Mouse (Mus musculus) E14TG2a.4 (cell line): ENCODE measurements at regions not wholly inside any gene's neighbourhood (a gene's known extent, or its start where the extent isn't known, plus 50 kb on each side); places are given as distances from the start of the nearest gene placed in this dataset.

ENCODE experiments used
- H3K27me3 ChIP-seq: 2 replicates; pipeline ENCODE4 v1.6.1; 2014; ENCODE audit warnings: low read length, control low read depth; ENCODE audit not compliant: insufficient read depth
- H3K36me3 ChIP-seq: 2 replicates; pipeline ENCODE4 v1.6.1; 2014; ENCODE audit warnings: low read length, control low read depth; ENCODE audit not compliant: insufficient read depth
- H3K4me1 ChIP-seq: replicated peaks from 2 replicates; pipeline ENCODE4 v1.6.1; 2014; ENCODE audit warnings: low read depth, low read length, control low read depth
- H3K4me3 ChIP-seq: replicated peaks from 2 replicates; pipeline ENCODE4 v1.5.1; 2014; ENCODE audit warnings: mild to moderate bottlenecking, low read length
- H3K9me3 ChIP-seq: 2 replicates; pipeline ENCODE4 v1.6.1; 2014; ENCODE audit warnings: low read length, control low read depth
- CTCF ChIP-seq: conservative IDR thresholded peaks from 2 replicates; pipeline ENCODE4 v1.5.1; 2014; ENCODE audit warnings: low read length
- NANOG ChIP-seq: IDR thresholded peaks from 2 replicates; pipeline ENCODE4 v1.6.1; 2014; ENCODE audit warnings: borderline replicate concordance, low read length, mixed read lengths
- POU5F1 ChIP-seq: IDR thresholded peaks from 2 replicates; pipeline ENCODE4 v1.6.1; 2014; ENCODE audit warnings: low read length, borderline replicate concordance

GRCm38 (mm10) chr11:71502156-71502555 is 247.6 kb upstream of the Wscd1 start:
- peaks cover 43% of the 10 kb centered on the region for H3K4me1 ChIP-seq
- peaks cover 55% of the 10 kb centered on the region for H3K27me3 ChIP-seq
- peaks cover 17% of the 10 kb centered on the region for H3K9me3 ChIP-seq
- TF ChIP-seq POU5F1 = peak; percentile 86
- TF ChIP-seq NANOG = peak; percentile 100
- no peak for TF ChIP-seq CTCF
- H3K4me3 ChIP-seq = no peak overlapping the region
- no peaks in the 10 kb centered on the region for H3K36me3 ChIP-seq

- Histone ChIP-seq H3K36me3 (no peaks in the 10 kb centered on the region), H3K4me1 (peaks cover 33% of the 10 kb centered on the region), H3K27me3 (peaks cover 25% of the 10 kb centered on the region), H3K9me3 (no peaks in the 10 kb centered on the region), H3K4me3 (no peak overlapping the region)
- TF ChIP-seq CTCF (no peak), POU5F1 (no peak)
Observed at GRCm38 (mm10) chr11:71512271-71513066, 237.3 kb upstream of the Wscd1 start.

GRCm38 (mm10) chr11:71513067-71513350 is 236.7 kb upstream of the Wscd1 start:
- TF ChIP-seq NANOG = no peak
- TF ChIP-seq POU5F1 = no peak
- TF ChIP-seq CTCF = no peak
- H3K36me3 ChIP-seq = no peaks in the 10 kb centered on the region
- no peaks in the 10 kb centered on the region for H3K9me3 ChIP-seq

GRCm38 (mm10) chr11:71515264-71515663 is 234.5 kb upstream of the Wscd1 start:
- H3K27me3 ChIP-seq = peaks cover 33% of the 10 kb centered on the region
- no peaks in the 10 kb centered on the region for H3K9me3 ChIP-seq
- H3K4me3 ChIP-seq = no peak overlapping the region
- no peaks in the 10 kb centered on the region for H3K36me3 ChIP-seq
- peaks cover 33% of the 10 kb centered on the region for H3K4me1 ChIP-seq
- TF ChIP-seq NANOG = no peak
- TF ChIP-seq CTCF = no peak
- TF ChIP-seq POU5F1 = no peak

More at GRCm38 (mm10) chr11:71513067-71513350, 236.7 kb upstream of the Wscd1 start:
- H3K4me1 ChIP-seq = peaks cover 33% of the 10 kb centered on the region
- peaks cover 29% of the 10 kb centered on the region for H3K27me3 ChIP-seq
- no peak overlapping the region for H3K4me3 ChIP-seq

- Histone ChIP-seq H3K9me3 (no peaks in the 10 kb centered on the region), H3K36me3 (no peaks in the 10 kb centered on the region), H3K4me1 (peaks cover 29% of the 10 kb centered on the region), H3K4me3 (no peak overlapping the region), H3K27me3 (peaks cover 33% of the 10 kb centered on the region)
- TF ChIP-seq POU5F1 = no peak
- no peak for TF ChIP-seq CTCF
- TF ChIP-seq NANOG = no peak
Observed at GRCm38 (mm10) chr11:71517377-71517776, 232.3 kb upstream of the Wscd1 start.

GRCm38 (mm10) chr11:71527691-71528090 is 222.0 kb upstream of the Wscd1 start:
- no peaks in the 10 kb centered on the region for H3K4me1 ChIP-seq
- TF ChIP-seq NANOG = no peak
- no peak for TF ChIP-seq POU5F1
- TF ChIP-seq CTCF = no peak
- no peaks in the 10 kb centered on the region for H3K9me3 ChIP-seq

GRCm38 (mm10) chr11:71528588-71528987 is 221.1 kb upstream of the Wscd1 start:
- Histone ChIP-seq H3K4me1 (no peaks in the 10 kb centered on the region), H3K9me3 (no peaks in the 10 kb centered on the region), H3K36me3 (no peaks in the 10 kb centered on the region), H3K4me3 (no peak overlapping the region), H3K27me3 (no peaks in the 10 kb centered on the region)
- TF ChIP-seq POU5F1 (no peak), NANOG (no peak), CTCF (no peak)

More at GRCm38 (mm10) chr11:71527691-71528090, 222.0 kb upstream of the Wscd1 start:
- Histone ChIP-seq H3K36me3 (no peaks in the 10 kb centered on the region), H3K4me3 (no peak overlapping the region), H3K27me3 (no peaks in the 10 kb centered on the region)

GRCm38 (mm10) chr11:71541178-71541845 is 208.4 kb upstream of the Wscd1 start:
- TF ChIP-seq POU5F1 (no peak), CTCF (no peak), NANOG (no peak)
- H3K36me3 ChIP-seq = no peaks in the 10 kb centered on the region

GRCm38 (mm10) chr11:71557412-71557811 is 192.3 kb upstream of the Wscd1 start:
- Histone ChIP-seq H3K9me3 (peaks cover 2% of the 10 kb centered on the region; the same call in 1 of the 2 replicates), H3K36me3 (no peaks in the 10 kb centered on the region), H3K27me3 (no peaks in the 10 kb centered on the region), H3K4me3 (no peak overlapping the region), H3K4me1 (no peaks in the 10 kb centered on the region)
- TF ChIP-seq NANOG (no peak), CTCF (peak; percentile 79), POU5F1 (no peak)

More at GRCm38 (mm10) chr11:71541178-71541845, 208.4 kb upstream of the Wscd1 start:
- Histone ChIP-seq H3K4me1 (0 out of 2 replicates have a peak, but pooled peaks cover 3% of the 10 kb centered on the region), H3K9me3 (peaks cover 7% of the 10 kb centered on the region; the same call in 1 of the 2 replicates), H3K4me3 (no peak overlapping the region), H3K27me3 (no peaks in the 10 kb centered on the region)
